Mouse (Mus musculus): ENCODE results near the gene Amfr.

Amfr gene

DNA sequence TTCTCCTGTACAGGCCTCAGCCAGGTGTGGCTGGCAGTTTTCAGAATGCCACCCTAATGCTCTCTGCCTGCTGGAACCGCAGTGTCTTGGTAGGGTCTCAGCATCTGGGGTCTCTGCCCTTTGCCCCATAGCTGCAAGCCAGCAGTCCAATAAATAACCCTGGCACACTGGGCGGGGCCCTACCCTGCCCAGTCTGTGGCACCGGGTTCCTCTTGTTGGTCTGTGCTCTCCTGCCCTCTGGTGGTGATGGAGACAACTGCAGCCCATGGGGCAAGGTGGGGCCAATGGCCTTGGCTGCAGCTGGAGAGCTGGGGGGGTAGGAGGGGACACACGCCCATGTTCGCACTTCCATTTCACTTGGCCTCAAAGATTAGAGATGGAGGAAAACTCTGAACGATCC is 79.8 kb downstream of the Amfr start:
- peak; percentile 60 for DNase-seq (ENCODE audit: low read depth, low spot score)

- no peak for DNase-seq (ENCODE audit: low read depth, low spot score)
Observed at GRCm38 (mm10) chr8:93931336-93931735, 81.3 kb downstream of the Amfr start.

- DNase-seq (ENCODE audit: low read depth, low spot score): no peak
Observed at GRCm38 (mm10) chr8:93929233-93929632, 83.4 kb downstream of the Amfr start.

DNA sequence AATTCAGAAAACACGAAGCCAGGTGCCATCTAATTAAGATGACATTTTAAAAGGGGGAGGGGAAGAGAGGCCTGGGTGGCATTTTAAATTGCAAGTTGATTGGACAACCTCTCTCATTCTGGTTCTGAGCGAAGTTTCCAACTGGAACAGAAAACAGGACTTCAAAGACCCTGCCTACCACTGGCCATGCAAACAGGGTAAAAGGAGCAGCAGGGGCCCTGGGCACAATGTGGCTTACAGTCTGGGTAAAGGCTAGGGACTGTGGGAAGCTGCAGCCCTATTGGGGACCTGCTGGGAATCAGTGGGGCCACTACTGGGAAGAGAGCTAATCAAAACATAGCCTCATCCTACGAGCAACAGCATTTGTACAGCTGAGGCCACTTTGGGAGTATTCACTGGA is 87.1 kb downstream of the Amfr start:
- no peak for DNase-seq (ENCODE audit: low read depth, low spot score)

DNA sequence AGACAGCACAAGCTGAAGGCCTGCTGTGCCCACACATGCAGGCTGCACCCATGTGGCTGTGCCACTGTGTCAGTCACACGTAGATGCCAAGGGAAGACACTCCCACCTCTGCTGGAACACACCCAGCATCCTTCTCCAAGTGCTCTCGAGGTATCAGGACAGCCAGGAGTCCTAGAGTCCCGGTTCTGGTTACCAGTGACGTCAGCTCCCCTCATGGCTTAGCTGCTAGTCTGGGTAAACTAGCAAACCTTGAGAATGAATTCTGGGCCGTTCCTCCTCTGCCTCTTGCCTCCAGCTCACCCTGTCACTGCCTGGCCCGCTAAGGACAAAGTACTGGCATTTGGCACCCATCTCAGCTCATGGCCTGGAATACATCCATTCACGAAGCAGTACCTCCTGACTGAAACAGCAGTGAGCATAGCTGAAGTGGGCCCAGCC is 88.7 kb downstream of the Amfr start:
- peak; percentile 81 for DNase-seq (ENCODE audit: low read depth, low spot score)
